Mouse (Mus musculus) ES-E14 (cell line): Measurements from ENCODE around the gene Nags. TPM values are rescaled to one million over a fixed set of nuclear protein-coding genes. Genes with fewer than 3 reads are reported as not detected.

ENCODE experiments used
- DNase-seq: peaks from one replicate; pipeline ENCODE4 v3.0.0-alpha.2; 2013; ENCODE audit warnings: low read depth, low spot score
- H3K27ac ChIP-seq: 2 replicates; pipeline ENCODE4 v1.5.1; 2012; ENCODE audit warnings: low read depth, mild to moderate bottlenecking, low read length, moderate library complexity, mixed read lengths; ENCODE audit not compliant: poor library complexity, insufficient read depth, severe bottlenecking
- H3K36me3 ChIP-seq: 2 replicates; pipeline ENCODE4 v1.6.1; 2012; ENCODE audit warnings: mild to moderate bottlenecking, low read length, moderate library complexity, mixed read lengths; ENCODE audit not compliant: control insufficient read depth, poor library complexity, insufficient read depth, severe bottlenecking
- H3K4me1 ChIP-seq, 2 experiments: fragments of 150-350 bp in 1 of 2; sonication (generic) in 1 of 2; 2 replicates each; pipeline ENCODE4 v1.6.1; 2012; ENCODE audit warnings: low read length in 2 of 2, mild to moderate bottlenecking in 1 of 2, mixed read lengths in 1 of 2; ENCODE audit not compliant: control insufficient read depth in 2 of 2, insufficient read depth in 2 of 2, poor library complexity in 1 of 2
- H3K4me3 ChIP-seq, 2 experiments: fragments of 150-350 bp in 1 of 2; sonication (generic) in 1 of 2; 2 replicates each; pipeline ENCODE4 v1.5.1; 2012; ENCODE audit warnings: low read length in 2 of 2, low read depth in 1 of 2, mild to moderate bottlenecking in 1 of 2, mixed read lengths in 1 of 2; ENCODE audit not compliant: insufficient read depth in 1 of 2, poor library complexity in 1 of 2, severe bottlenecking in 1 of 2
- H3K9ac ChIP-seq: 2 replicates; pipeline ENCODE4 v1.6.1; 2012; ENCODE audit warnings: low read depth, mild to moderate bottlenecking, low read length, mixed read lengths; ENCODE audit not compliant: poor library complexity, insufficient read depth, severe bottlenecking
- H3K9me3 ChIP-seq: fragments of 150-350 bp; sonication (generic); 2 replicates; pipeline ENCODE4 v1.6.1; 2012; ENCODE audit warnings: low read depth, mild to moderate bottlenecking, low read length; ENCODE audit not compliant: control insufficient read depth, insufficient read depth
- CHD2 ChIP-seq: IDR thresholded peaks from 2 replicates; pipeline ENCODE4 v1.6.1; 2014; ENCODE audit warnings: mild to moderate bottlenecking, low read depth, low read length, inconsistent platforms
- HCFC1 ChIP-seq: IDR thresholded peaks from 2 replicates; pipeline ENCODE4 v1.6.1; 2012; ENCODE audit warnings: low read length, inconsistent platforms, borderline replicate concordance; ENCODE audit not compliant: insufficient read depth
- MAFK ChIP-seq: IDR thresholded peaks from 2 replicates; pipeline ENCODE4 v1.6.1; 2014; ENCODE audit warnings: mild to moderate bottlenecking, low read depth, low read length, inconsistent platforms; ENCODE audit not compliant: insufficient read depth
- ZC3H11A ChIP-seq: IDR thresholded peaks from 2 replicates; pipeline ENCODE4 v1.6.1; 2012; ENCODE audit warnings: low read depth, mild to moderate bottlenecking, inconsistent platforms, low read length, borderline replicate concordance
- ZNF384 ChIP-seq: IDR thresholded peaks from 2 replicates; pipeline ENCODE4 v1.6.1; 2012; ENCODE audit warnings: low read depth, low read length, inconsistent platforms
- in situ Hi-C, 2 experiments: fragments of 600-800 bp; cut with MboI; formaldehyde crosslinking; loops; one replicate each; pipeline ENCODE4 v1.15.1; 2025; ENCODE audit warnings: low sequenced_read_pairs in 2 of 2, inconsistent platforms in 1 of 2; ENCODE audit not compliant: unreplicated experiment in 2 of 2
- total RNA-seq: library from RNA; depleted of rRNA; stranded (reverse); fragments of 300-350 nt; gene quantifications from 2 replicates; pipeline ENCODE4 v1.2.3, GENCODE M21; 2012

The Nags gene
- total RNA-seq, 1 experiment, result 0.45 TPM

DNA sequence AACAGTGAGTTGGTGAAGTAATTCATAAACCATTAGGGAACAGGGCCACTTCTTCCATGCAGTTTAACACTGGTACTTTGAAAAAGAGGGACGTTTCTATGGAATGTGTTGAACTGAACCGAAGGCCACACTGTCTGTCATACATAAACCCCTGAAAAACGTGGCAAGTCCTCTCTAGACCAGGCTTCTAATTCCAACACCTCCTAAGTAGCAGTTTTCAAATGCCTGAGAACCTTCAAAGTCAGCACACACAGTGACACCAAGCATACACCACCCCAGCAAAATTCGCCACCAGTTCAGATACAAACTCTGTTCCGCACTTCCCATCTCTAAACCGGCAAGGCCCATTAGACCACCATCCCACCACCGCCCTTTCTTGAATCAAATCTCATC is 38.9 kb downstream of the Nags start:
- in situ Hi-C loops, result no loop called here

DNA sequence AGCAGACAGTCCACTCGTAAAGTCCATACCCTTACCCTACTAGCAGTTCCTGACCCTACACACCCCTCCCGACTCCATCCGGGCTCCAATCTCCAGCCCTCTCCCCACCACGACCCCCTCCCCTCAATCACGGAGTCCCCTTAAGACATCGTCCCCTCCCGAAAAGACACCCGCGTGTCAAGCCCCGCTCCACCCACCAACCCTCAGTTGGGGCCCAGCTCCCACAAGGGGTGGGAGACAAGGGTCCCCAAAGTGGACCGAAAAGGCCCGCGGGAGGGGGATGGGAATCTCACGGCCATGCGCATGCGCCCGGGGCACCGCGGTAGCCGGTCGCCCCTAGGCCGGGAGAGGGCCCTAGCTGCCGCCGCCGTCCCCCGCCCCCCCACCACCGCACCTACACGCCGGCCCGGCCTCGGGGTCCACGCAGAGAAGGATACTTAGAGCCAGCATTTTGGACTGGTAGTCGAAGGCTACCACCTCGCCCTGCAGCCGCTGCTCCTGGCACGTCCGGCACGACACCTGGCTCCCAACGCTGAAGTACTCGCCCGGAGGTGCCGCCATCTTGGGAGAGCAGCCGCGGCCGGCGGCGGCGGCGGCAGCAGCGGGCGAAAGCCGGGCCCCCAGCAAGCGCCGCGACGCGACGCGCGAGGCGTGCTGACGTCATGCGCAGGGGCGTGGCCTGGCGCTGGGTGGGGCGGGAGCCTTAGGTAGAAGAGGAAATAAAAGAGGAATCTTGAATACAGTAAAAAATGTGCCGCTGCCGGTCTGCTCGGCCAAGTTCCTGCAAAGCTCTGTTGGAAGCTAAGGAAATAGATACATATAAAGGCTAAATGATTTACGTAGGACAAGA is 39.6 kb downstream of the Nags start, which contains the start of gene Lsm12:
Lsm12 (minus strand) TSS at position 651 of the 850 bp plus-strand sequence.
- peak within 1 kb of the TSS; percentile 95 for H3K9ac ChIP-seq
- H3K4me3 ChIP-seq, result peak within 1 kb of the TSS; percentile 89 to 96
- H3K9me3 ChIP-seq, result no peaks in the 10 kb centered on the region
- H3K36me3 ChIP-seq, result peaks cover 4% of the 10 kb centered on the region
- in situ Hi-C loops, result no loop called here
- H3K27ac ChIP-seq, result peak within 1 kb of the TSS; percentile 85
- H3K4me1 ChIP-seq, result peaks cover 0 to 10% of the 10 kb centered on the region in 2 experiments; a peak in 2 of 4 replicates
- DNase-seq, result peak; percentile 81
- TF ChIP-seq CHD2, result no peak
- no peak for TF ChIP-seq ZC3H11A
- no peak for TF ChIP-seq ZNF384
- TF ChIP-seq MAFK, result no peak
- TF ChIP-seq HCFC1, result no peak

More for the DNA sequence above, 38.9 kb downstream of the Nags start:
- Histone ChIP-seq H3K4me1 (peaks cover 0 to 10% of the 10 kb centered on the region in 2 experiments; a peak in 2 of 4 replicates), H3K9me3 (no peaks in the 10 kb centered on the region), H3K4me3 (peak overlapping the region; percentile 89 to 96), H3K36me3 (peaks cover 4% of the 10 kb centered on the region), H3K9ac (peak overlapping the region; percentile 95), H3K27ac (peak overlapping the region; percentile 85; the same call in 1 of the 2 replicates)
- TF ChIP-seq ZNF384, result no peak
- TF ChIP-seq CHD2, result no peak
- no peak for TF ChIP-seq MAFK
- TF ChIP-seq ZC3H11A, result no peak
- no peak for TF ChIP-seq HCFC1
- DNase-seq, result no peak

DNA sequence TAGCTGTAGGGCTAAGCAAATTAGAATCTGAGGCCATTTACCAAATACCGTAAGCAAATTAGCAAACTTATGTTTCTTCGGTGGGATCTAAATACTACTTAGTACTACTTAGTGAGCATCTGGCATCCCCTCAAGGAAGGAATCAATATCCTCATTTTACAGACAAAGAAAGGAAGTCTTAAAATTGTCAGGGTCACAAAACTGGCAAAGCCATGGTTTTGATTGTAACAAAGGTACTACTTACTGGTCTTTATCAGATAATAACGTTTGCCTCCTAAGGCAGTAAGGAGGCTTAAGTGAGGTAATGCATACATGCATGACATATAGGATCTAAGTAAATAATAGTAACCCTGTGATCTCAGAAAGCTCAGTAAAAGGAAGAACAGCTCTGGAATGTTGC is 40.4 kb downstream of the Nags start:
- Histone ChIP-seq H3K9me3 (no peaks in the 10 kb centered on the region), H3K4me3 (peak overlapping the region in 1 of 2 experiments; percentile 96; a peak in 2 of 4 replicates), H3K9ac (no peak overlapping the region), H3K27ac (no peak overlapping the region), H3K36me3 (peaks cover 4% of the 10 kb centered on the region), H3K4me1 (peaks cover 0 to 10% of the 10 kb centered on the region in 2 experiments; a peak in 2 of 4 replicates)
- TF ChIP-seq ZNF384 (no peak), ZC3H11A (no peak), HCFC1 (no peak), MAFK (no peak), CHD2 (no peak)
- DNase-seq, result no peak
- in situ Hi-C loops, result no loop called here

DNA sequence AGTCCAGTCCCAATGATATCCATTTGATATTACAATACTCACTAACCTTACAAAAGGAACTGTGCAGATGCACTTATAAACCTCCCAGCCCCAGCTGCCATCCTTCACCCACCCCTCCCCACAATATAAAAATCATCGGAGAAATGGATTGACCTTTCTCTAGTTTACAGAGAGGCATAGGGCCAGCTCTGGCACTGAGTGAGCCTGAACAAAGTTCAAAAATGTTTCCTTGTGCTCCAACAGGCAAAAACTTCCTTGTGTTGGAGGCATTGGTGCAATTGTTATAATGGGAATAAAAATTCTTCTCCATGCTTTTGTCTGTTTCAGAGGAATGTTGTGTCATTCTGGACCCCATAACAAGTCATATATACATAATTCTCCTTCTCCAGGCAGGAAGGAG is 40.9 kb downstream of the Nags start:
- H3K27ac ChIP-seq, result no peak overlapping the region
- no peak overlapping the region for H3K9ac ChIP-seq
- in situ Hi-C loops, result no loop called here
- H3K4me1 ChIP-seq, result peaks cover 0 to 10% of the 10 kb centered on the region in 2 experiments; a peak in 2 of 4 replicates
- H3K36me3 ChIP-seq, result peaks cover 4% of the 10 kb centered on the region
- TF ChIP-seq ZNF384, result no peak
- TF ChIP-seq MAFK, result no peak
- no peak for TF ChIP-seq ZC3H11A
- no peak for TF ChIP-seq HCFC1
- no peak for TF ChIP-seq CHD2
- no peak for DNase-seq
- H3K4me3 ChIP-seq, result no peak overlapping the region
- no peaks in the 10 kb centered on the region for H3K9me3 ChIP-seq
